Comparison of ENCODE assay signal across 12 mouse cellular contexts in the genomic region with DNA sequence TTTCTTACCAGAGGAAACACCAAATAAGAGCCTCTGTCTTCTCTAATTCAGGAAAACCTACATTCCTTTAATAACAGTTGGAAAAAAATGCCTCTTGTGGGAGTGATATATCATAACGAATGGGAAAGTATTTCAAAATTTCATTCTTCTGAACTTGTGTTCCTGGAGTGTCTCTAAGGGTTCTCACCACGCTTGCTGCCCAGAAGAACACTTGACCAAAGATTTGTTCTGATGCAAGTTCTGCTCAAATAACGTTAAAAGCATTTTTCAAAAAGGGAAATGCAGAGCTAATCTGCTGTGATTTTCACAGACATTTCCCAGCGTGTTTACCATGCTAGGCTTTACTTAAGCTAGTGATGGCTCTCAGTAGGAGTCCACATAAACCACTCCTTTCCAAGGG.
"Had no signal": no experiment of that assay in that cellular context is flagged by ENCODE, and none has a peak within 500 bp of the region (broad histone marks: within the 10 kb centered on the region; RNA-seq: fewer than 3 reads in every experiment).

No protein-coding gene starts in this region.

- H3K4me2 ChIP-seq: intestine, embryonic 15.5 days; limb, embryonic 13.5 days; liver, embryonic 12.5 days; neural tube, embryonic 15.5 days had no signal

- H3K36me3 ChIP-seq: intestine, embryonic 15.5 days; limb, embryonic 13.5 days; liver, embryonic 12.5 days; midbrain, embryonic 10.5 days; neural tube, embryonic 15.5 days had no signal

- H3K4me3 ChIP-seq: intestine, embryonic 15.5 days; limb, embryonic 13.5 days; liver, embryonic 12.5 days; midbrain, embryonic 10.5 days; myocyte; neural tube, embryonic 15.5 days had no signal

- DNase-seq: kidney, adult 18-20 months; kidney, postnatal 14 days; midbrain, embryonic 14.5 days; spleen, adult 18-20 months; thymus, adult 2 months; thymus, postnatal 36 days had no signal

- H3K4me1 ChIP-seq: intestine, embryonic 15.5 days; limb, embryonic 13.5 days; liver, embryonic 12.5 days; midbrain, embryonic 10.5 days; neural tube, embryonic 15.5 days had no signal

- H3K9ac ChIP-seq: intestine, embryonic 15.5 days; limb, embryonic 13.5 days; liver, embryonic 12.5 days; neural tube, embryonic 15.5 days had no signal

- H3K27ac ChIP-seq: intestine, embryonic 15.5 days; limb, embryonic 13.5 days; liver, embryonic 12.5 days; midbrain, embryonic 10.5 days; neural tube, embryonic 15.5 days had no signal

- ATAC-seq: intestine, embryonic 15.5 days; liver, embryonic 12.5 days had no signal

- H3K27me3 ChIP-seq: intestine, embryonic 15.5 days; limb, embryonic 13.5 days; liver, embryonic 12.5 days; neural tube, embryonic 15.5 days had no signal

- H3K9me3 ChIP-seq: intestine, embryonic 15.5 days; limb, embryonic 13.5 days; liver, embryonic 12.5 days; midbrain, embryonic 10.5 days; neural tube, embryonic 15.5 days had no signal
